Mouse (Mus musculus): ENCODE results near the gene Tnrc6b.
A peak's percentile ranks its signal among the peaks of the same experiment; 100 is the strongest.
"Not testable (repeated sequence)": the region's sequence is repeated elsewhere in the genome, so short reads cannot be mapped to it uniquely, and the experiment has no call there.

Tnrc6b gene

GRCm38 (mm10) chr15:80930048-80930571 is 219.0 kb downstream of the Tnrc6b start:
- no peak for DNase-seq

GRCm38 (mm10) chr15:80930676-80931320 is 219.7 kb downstream of the Tnrc6b start:
- not testable (repeated sequence) for DNase-seq

- DNase-seq = no peak
These were observed 220.3 kb downstream of the Tnrc6b start for GRCm38 (mm10) chr15:80931345-80931960.

GRCm38 (mm10) chr15:80934841-80935240 is 223.7 kb downstream of the Tnrc6b start:
- DNase-seq = no peak

GRCm38 (mm10) chr15:80936686-80937085 is 225.6 kb downstream of the Tnrc6b start:
- peak; percentile 50 for DNase-seq

- DNase-seq = no peak
These were observed 227.5 kb downstream of the Tnrc6b start for GRCm38 (mm10) chr15:80938615-80939014.

- no peak for DNase-seq
These were observed 228.3 kb downstream of the Tnrc6b start for GRCm38 (mm10) chr15:80939401-80939800.

- no peak for DNase-seq
These were observed 230.4 kb downstream of the Tnrc6b start for GRCm38 (mm10) chr15:80941468-80942040.

- DNase-seq = peak; percentile 42
These were observed 234.7 kb downstream of the Tnrc6b start for GRCm38 (mm10) chr15:80945851-80946250.

GRCm38 (mm10) chr15:80948145-80949135 is 237.3 kb downstream of the Tnrc6b start, which contains the start of gene Adsl:
Gene Adsl, plus strand, starts transcription at chr15:80948490.
- peak; percentile 92 for DNase-seq

- no peak for DNase-seq
These were observed 238.3 kb downstream of the Tnrc6b start for GRCm38 (mm10) chr15:80949431-80949830.

GRCm38 (mm10) chr15:80950055-80950454 is 238.9 kb downstream of the Tnrc6b start:
- no peak for DNase-seq

- DNase-seq = no peak
These were observed 242.9 kb downstream of the Tnrc6b start for GRCm38 (mm10) chr15:80953971-80954370.

GRCm38 (mm10) chr15:80954861-80955260 is 243.7 kb downstream of the Tnrc6b start:
- DNase-seq = no peak

- no peak for DNase-seq
These were observed 244.8 kb downstream of the Tnrc6b start for GRCm38 (mm10) chr15:80955836-80956438.

GRCm38 (mm10) chr15:80969371-80969770 is 258.3 kb downstream of the Tnrc6b start:
- no peak for DNase-seq

- no peak for DNase-seq
These were observed 263.2 kb downstream of the Tnrc6b start for GRCm38 (mm10) chr15:80974311-80974710.

GRCm38 (mm10) chr15:80975666-80976065 is 264.6 kb downstream of the Tnrc6b start:
- no peak for DNase-seq

GRCm38 (mm10) chr15:80977620-80978334 is 266.7 kb downstream of the Tnrc6b start, which contains the start of gene Sgsm3:
Gene Sgsm3, plus strand, starts transcription at chr15:80977765.
- peak; percentile 91 for DNase-seq

GRCm38 (mm10) chr15:80979611-80980010 is 268.5 kb downstream of the Tnrc6b start:
- DNase-seq = no peak

- DNase-seq = no peak
These were observed 270.1 kb downstream of the Tnrc6b start for GRCm38 (mm10) chr15:80981176-80981575.

All from kidney, postnatal 14 days (tissue).